Mouse (Mus musculus): Measurements from ENCODE around the gene Nme7. TPM values are rescaled to one million over a fixed set of nuclear protein-coding genes. Genes with fewer than 3 reads are reported as not detected.

The Nme7 gene
- polyA plus RNA-seq, 1 experiment from 2014 or later: 47.7 TPM

GRCm38 (mm10) chr1:164482833-164483232, 178.9 kb downstream of the Nme7 start:
- no peaks in the 10 kb centered on the region for H3K9me3 ChIP-seq (replicated peaks)
- no peak overlapping the region for H3K27ac ChIP-seq
- 88% methylated on average over 3 of the region's 3 CpGs for WGBS
- H3K4me1 ChIP-seq: no peaks in the 10 kb centered on the region
- no peaks in the 10 kb centered on the region for H3K36me3 ChIP-seq
- no peaks in the 10 kb centered on the region for H3K27me3 ChIP-seq (ENCODE audit: low read depth, poor library complexity, severe bottlenecking)
- DNase-seq (ENCODE audit: low spot score): no peak
- H3K4me3 ChIP-seq: no peak overlapping the region

DNA sequence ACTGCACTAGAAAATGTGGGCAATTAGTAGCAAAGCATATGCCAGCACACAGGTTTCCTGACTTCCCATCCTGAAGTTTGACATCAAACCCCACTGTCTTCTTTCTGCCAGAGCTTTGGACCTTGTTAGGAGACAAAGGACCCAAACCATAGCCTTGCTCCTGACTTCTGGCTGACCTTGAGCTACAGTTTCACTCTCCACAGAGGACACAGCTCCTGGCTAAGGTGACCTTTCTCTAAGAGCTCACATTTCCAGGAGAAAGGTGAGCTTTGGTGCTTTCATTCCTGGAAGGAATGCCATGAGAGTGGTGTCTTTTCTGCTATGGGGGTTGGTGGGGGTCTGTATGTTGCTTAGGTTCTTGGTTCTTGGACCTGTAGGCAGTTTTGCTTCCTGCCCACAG, 179.8 kb downstream of the Nme7 start:
- no peaks in the 10 kb centered on the region for H3K27me3 ChIP-seq (ENCODE audit: low read depth, poor library complexity, severe bottlenecking)
- no peaks in the 10 kb centered on the region for H3K4me1 ChIP-seq
- DNase-seq (ENCODE audit: low spot score): no peak
- H3K4me3 ChIP-seq: no peak overlapping the region
- H3K9me3 ChIP-seq (replicated peaks): no peaks in the 10 kb centered on the region
- no peak overlapping the region for H3K27ac ChIP-seq
- H3K36me3 ChIP-seq: no peaks in the 10 kb centered on the region

Other genes starting within 250 kb of the Nme7 start
- gene Sell, start 242.1 kb upstream of the Nme7 start, polyA plus RNA-seq (2016; fragmentation: Nextera tagmentation; extraction: Ambion mirVana): 0.08 TPM in 1 of 2 replicates, not detected in the other
- 0.04 and 0.05 TPM in 2 replicates for gene Selp, start 188.9 kb upstream of the Nme7 start, polyA plus RNA-seq (2016; fragmentation: Nextera tagmentation; extraction: Ambion mirVana)
- 0.24 and 0.29 TPM in 2 replicates for gene F5, start 152.3 kb upstream of the Nme7 start, polyA plus RNA-seq (2016; fragmentation: Nextera tagmentation; extraction: Ambion mirVana)
- 8.3 and 10.4 TPM in 2 replicates for gene Slc19a2, start 55.1 kb upstream of the Nme7 start, polyA plus RNA-seq (2016; fragmentation: Nextera tagmentation; extraction: Ambion mirVana)
- 4.6 and 6.4 TPM in 2 replicates for gene Ccdc181, start 28.5 kb upstream of the Nme7 start, polyA plus RNA-seq (2016; fragmentation: Nextera tagmentation; extraction: Ambion mirVana)
- 23.9 and 27.5 TPM in 2 replicates for gene Blzf1, start 3.4 kb downstream of the Nme7 start, polyA plus RNA-seq (2016; fragmentation: Nextera tagmentation; extraction: Ambion mirVana)
- gene Atp1b1, start 154.2 kb downstream of the Nme7 start, polyA plus RNA-seq (2016; fragmentation: Nextera tagmentation; extraction: Ambion mirVana): 1.7 and 2.6 TPM in 2 replicates